Mouse (Mus musculus) limb, embryonic 12.5 days (tissue): Measurements from ENCODE around the gene Vmn1r11. TPM values are rescaled to one million over a fixed set of nuclear protein-coding genes. Genes with fewer than 3 reads are reported as not detected.

ENCODE experiments used
- ATAC-seq: fragments of 200-750 bp; cut with Nextera tagmentation; 2 replicates; pipeline ENCODE4 v1.8.0; 2017; ENCODE audit warnings: low read depth, moderate TSS enrichment; ENCODE audit not compliant: insufficient number of reproducible peaks, insufficient read depth, low FRiP score, low TSS enrichment
- H3K27ac ChIP-seq: fragments of 300-500 bp; sonication (generic); 2 replicates; pipeline ENCODE4 v1.5.1; 2016; ENCODE audit warnings: mild to moderate bottlenecking, moderate library complexity
- H3K27me3 ChIP-seq: fragments of 300-500 bp; sonication (generic); 2 replicates; pipeline ENCODE4 v1.6.1; 2016; ENCODE audit warnings: mild to moderate bottlenecking, moderate library complexity
- H3K36me3 ChIP-seq: fragments of 300-500 bp; sonication (generic); 2 replicates; pipeline ENCODE4 v1.6.1; 2016; ENCODE audit warnings: mild to moderate bottlenecking, moderate library complexity
- H3K4me1 ChIP-seq: fragments of 300-500 bp; sonication (generic); replicated peaks from 2 replicates; pipeline ENCODE4 v1.6.1; 2016
- H3K4me2 ChIP-seq: fragments of 300-500 bp; sonication (generic); 2 replicates; pipeline ENCODE4 v1.6.1; 2016; ENCODE audit warnings: mild to moderate bottlenecking, moderate library complexity
- H3K4me3 ChIP-seq: fragments of 300-500 bp; sonication (generic); replicated peaks from 2 replicates; pipeline ENCODE4 v1.5.1; 2016; ENCODE audit warnings: mild to moderate bottlenecking
- H3K9ac ChIP-seq: fragments of 300-500 bp; sonication (generic); replicated peaks from 2 replicates; pipeline ENCODE4 v1.6.1; 2016; ENCODE audit warnings: mild to moderate bottlenecking, moderate library complexity
- H3K9me3 ChIP-seq: fragments of 300-500 bp; sonication (generic); 2 replicates; pipeline ENCODE4 v1.6.1; 2016; ENCODE audit warnings: mild to moderate bottlenecking, moderate library complexity
- WGBS: fragments of 180-500 bp; shearing (Covaris S2); methylation state at CpG from one replicate; pipeline ENCODE4 v1.1.7; 2016; 5-methylcytosine and 5-hydroxymethylcytosine counted together
- polyA plus RNA-seq: library from polyadenylated mRNA; unstranded; fragments of >200 nt; fragmentation: Nextera tagmentation; extraction: Ambion mirVana; gene quantifications from 2 replicates; pipeline ENCODE4 v1.2.1, GENCODE M21; 2016

Vmn1r11 gene
- not detected in 2 replicates for polyA plus RNA-seq

GRCm38 (mm10) chr6:57133155-57133554, at the start of gene Vmn1r11:
Gene Vmn1r11 (plus strand): TSS chr6:57133455.
- H3K27me3 ChIP-seq = no peaks in the 10 kb centered on the region
- H3K27ac ChIP-seq = no peak within 1 kb of the TSS
- no peaks in the 10 kb centered on the region for H3K36me3 ChIP-seq
- ATAC-seq = no peak
- H3K4me2 ChIP-seq = no peak within 1 kb of the TSS
- no peaks in the 10 kb centered on the region for H3K9me3 ChIP-seq
- H3K9ac ChIP-seq = no peak within 1 kb of the TSS
- no peaks in the 10 kb centered on the region for H3K4me1 ChIP-seq
- WGBS = 79% methylated on average over 1 of the region's 1 CpGs
- no peak within 1 kb of the TSS for H3K4me3 ChIP-seq

- Histone ChIP-seq H3K9ac (no peak overlapping the region), H3K27ac (no peak overlapping the region), H3K4me3 (no peak overlapping the region), H3K9me3 (no peaks in the 10 kb centered on the region), H3K36me3 (no peaks in the 10 kb centered on the region), H3K4me2 (no peak overlapping the region), H3K4me1 (no peaks in the 10 kb centered on the region), H3K27me3 (no peaks in the 10 kb centered on the region)
- no peak for ATAC-seq
- 63% methylated on average over 1 of the region's 1 CpGs for WGBS
Measured at GRCm38 (mm10) chr6:57106358-57106757, 26.9 kb upstream of the Vmn1r11 start.

DNA sequence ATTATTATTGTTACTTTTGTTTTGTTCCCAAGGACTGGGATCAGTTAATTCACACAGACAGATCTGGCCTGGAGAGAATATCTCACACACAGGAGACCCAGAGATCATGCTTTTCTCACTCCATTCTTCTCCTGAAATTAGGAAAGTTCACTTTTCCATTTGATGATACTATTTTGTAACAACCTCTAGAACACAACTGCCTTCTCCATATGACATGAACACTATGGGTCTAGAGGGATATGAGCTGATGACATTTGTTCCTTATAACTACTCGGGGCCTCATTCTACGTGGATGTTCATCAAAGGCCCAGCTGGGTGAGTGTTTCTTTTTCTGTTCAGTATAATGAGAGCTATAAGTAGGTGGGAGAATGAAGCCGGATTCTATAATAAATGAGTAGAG, 24.1 kb upstream of the Vmn1r11 start, which contains the start of gene Vmn1r10:
Gene Vmn1r10, plus strand, starts transcription at position 301 of the 400 bp plus-strand sequence.
- Histone ChIP-seq H3K27me3 (no peaks in the 10 kb centered on the region), H3K4me1 (no peaks in the 10 kb centered on the region), H3K9ac (no peak within 1 kb of the TSS), H3K27ac (no peak within 1 kb of the TSS), H3K4me2 (no peak within 1 kb of the TSS), H3K9me3 (no peaks in the 10 kb centered on the region), H3K36me3 (no peaks in the 10 kb centered on the region), H3K4me3 (no peak within 1 kb of the TSS)
- ATAC-seq = no peak
- WGBS = 83% methylated on average over 3 of the region's 3 CpGs

DNA sequence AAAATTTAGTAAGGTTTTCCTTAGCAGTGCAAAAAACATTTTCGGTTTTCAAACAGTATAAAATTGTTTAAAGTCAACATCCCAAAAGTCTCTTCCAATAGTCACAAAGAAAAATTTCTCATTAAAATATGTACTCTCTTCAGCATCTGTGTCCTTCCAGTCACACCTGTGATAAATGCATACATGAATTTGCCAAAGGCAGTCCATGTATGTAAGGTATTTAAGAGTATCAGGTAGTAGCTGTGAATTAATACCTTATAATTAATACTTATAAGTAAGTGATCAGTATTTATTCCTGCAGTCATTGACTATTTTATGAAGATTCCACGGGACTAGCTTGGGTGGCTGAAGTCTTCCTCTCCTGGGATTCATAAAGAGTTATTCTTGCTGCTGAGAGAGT, 23.4 kb downstream of the Vmn1r11 start, which contains the start of gene Vmn1r12:
Gene Vmn1r12, plus strand, starts transcription at position 301 of the 400 bp plus-strand sequence.
- Histone ChIP-seq H3K4me2 (no peak within 1 kb of the TSS), H3K4me3 (no peak within 1 kb of the TSS), H3K9me3 (no peaks in the 10 kb centered on the region), H3K36me3 (no peaks in the 10 kb centered on the region), H3K4me1 (no peaks in the 10 kb centered on the region), H3K27ac (no peak within 1 kb of the TSS), H3K27me3 (no peaks in the 10 kb centered on the region), H3K9ac (no peak within 1 kb of the TSS)
- no peak for ATAC-seq
- WGBS = 83% methylated on average over 2 of the region's 2 CpGs

Other genes with a start within 250 kb of the Vmn1r11 start
- 68.0 and 68.3 TPM in 2 replicates for gene Nt5c3, start 209.5 kb upstream of the Vmn1r11 start, polyA plus RNA-seq
- gene Vmn1r4, start 209.4 kb upstream of the Vmn1r11 start, polyA plus RNA-seq = 0.23 and 0.40 TPM in 2 replicates
- gene Vmn1r5, start 163.2 kb upstream of the Vmn1r11 start, polyA plus RNA-seq = not detected in 2 replicates
- not detected in 2 replicates for gene Vmn1r6, start 136.2 kb upstream of the Vmn1r11 start, polyA plus RNA-seq
- not detected in 2 replicates for gene Vmn1r7, start 108.1 kb upstream of the Vmn1r11 start, polyA plus RNA-seq
- not detected in 2 replicates for gene Vmn1r8, start 101.2 kb upstream of the Vmn1r11 start, polyA plus RNA-seq
- gene Vmn1r9, start 66.7 kb upstream of the Vmn1r11 start, polyA plus RNA-seq = not detected in 2 replicates
- gene Vmn1r10, start 24.0 kb upstream of the Vmn1r11 start, polyA plus RNA-seq = not detected in 2 replicates
- gene Vmn1r12, start 23.5 kb downstream of the Vmn1r11 start, polyA plus RNA-seq = not detected in 2 replicates
- not detected in 2 replicates for gene Vmn1r13, start 69.8 kb downstream of the Vmn1r11 start, polyA plus RNA-seq
- not detected in 2 replicates for gene Vmn1r14, start 98.2 kb downstream of the Vmn1r11 start, polyA plus RNA-seq
- not detected in 2 replicates for gene Vmn1r15, start 124.5 kb downstream of the Vmn1r11 start, polyA plus RNA-seq
- gene Vmn1r16, start 196.0 kb downstream of the Vmn1r11 start, polyA plus RNA-seq = not detected in 2 replicates
- gene Vmn1r17, start 230.3 kb downstream of the Vmn1r11 start, polyA plus RNA-seq = not detected in 2 replicates